Mouse (Mus musculus) cortical plate, adult 2 months (tissue): ENCODE results near the gene Dscam. TPM values are rescaled to one million over a fixed set of nuclear protein-coding genes. Genes with fewer than 3 reads are reported as not detected.

Experiments
- H3K27ac ChIP-seq: fragments of 200-500 bp; 2 replicates; pipeline ENCODE4 v1.5.1; 2012; ENCODE audit warnings: low read length, control low read depth, inconsistent platforms; ENCODE audit not compliant: insufficient read depth
- H3K4me1 ChIP-seq: fragments of 200-500 bp; 2 replicates; pipeline ENCODE4 v1.6.1; 2011; ENCODE audit warnings: low read length; ENCODE audit not compliant: control insufficient read depth, insufficient read depth
- H3K4me3 ChIP-seq: fragments of 200-500 bp; 2 replicates; pipeline ENCODE4 v1.5.1; 2011; ENCODE audit warnings: mild to moderate bottlenecking, low read length, control low read depth; ENCODE audit not compliant: insufficient read depth
- CTCF ChIP-seq: fragments of 200-500 bp; IDR thresholded peaks from 2 replicates; pipeline ENCODE4 v1.5.1; 2011; ENCODE audit warnings: mild to moderate bottlenecking, control low read depth, low read length; ENCODE audit not compliant: insufficient read depth; ENCODE audit errors: extremely low read depth
- POLR2A ChIP-seq: fragments of 200-500 bp; IDR thresholded peaks from 2 replicates; pipeline ENCODE4 v1.6.1; 2011; ENCODE audit warnings: mild to moderate bottlenecking, low read length, control low read depth; ENCODE audit not compliant: insufficient read depth; ENCODE audit errors: extremely low read depth
- polyA plus RNA-seq: library from polyadenylated mRNA; depleted of rRNA; stranded (reverse); fragments of >200 nt; gene quantifications from 2 replicates; pipeline ENCODE4 v1.2.3, GENCODE M21; 2012

Gene Dscam
- polyA plus RNA-seq, 1 experiment, result 20.4 TPM

DNA sequence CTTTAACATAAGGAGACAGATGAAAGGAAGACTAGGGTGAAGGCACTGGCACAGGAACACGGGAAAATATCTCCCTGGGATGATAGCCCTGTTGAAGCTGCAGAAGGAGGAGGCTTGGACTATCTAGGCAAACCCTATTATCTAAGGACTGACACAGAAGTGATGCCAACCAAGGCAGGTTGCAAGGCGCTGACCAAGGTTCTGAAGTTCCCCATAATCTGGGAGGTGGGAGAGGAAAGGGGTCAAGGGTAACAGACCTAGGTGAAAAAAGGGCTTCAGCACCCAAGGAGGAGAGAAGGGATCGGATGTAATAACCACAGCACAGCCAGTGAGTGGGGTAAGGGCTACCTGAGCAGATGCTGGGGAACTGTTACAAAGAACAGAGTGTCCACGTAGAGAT, 458.6 kb downstream of the Dscam start:
- TF ChIP-seq POLR2A (no peak), CTCF (no peak)
- no peaks in the 10 kb centered on the region for H3K4me1 ChIP-seq
- no peak overlapping the region for H3K4me3 ChIP-seq
- no peak overlapping the region for H3K27ac ChIP-seq

GRCm38 (mm10) chr16:96700551-96700950, 470.0 kb downstream of the Dscam start:
- peaks cover 4% of the 10 kb centered on the region for H3K4me1 ChIP-seq
- H3K4me3 ChIP-seq, result no peak overlapping the region
- no peak overlapping the region for H3K27ac ChIP-seq
- TF ChIP-seq POLR2A, result no peak
- TF ChIP-seq CTCF, result no peak

DNA sequence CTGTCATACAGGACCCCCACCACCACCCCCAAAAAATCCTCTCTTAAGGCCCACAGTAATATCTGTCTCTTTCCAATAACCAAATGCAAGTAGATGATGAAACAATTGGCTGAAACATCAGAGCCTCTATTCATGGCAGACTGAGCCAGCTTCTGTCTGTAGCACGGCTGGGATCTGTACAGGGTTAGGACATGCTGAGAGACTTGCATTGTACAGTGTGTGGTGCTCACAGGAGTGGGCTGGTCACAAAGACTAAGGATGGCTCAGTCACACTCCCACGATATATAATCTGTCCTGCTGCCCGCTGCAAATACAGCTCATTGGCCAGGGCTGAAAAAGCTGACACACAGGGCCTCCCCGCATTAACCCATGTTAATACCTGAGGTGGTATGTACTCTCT, 474.7 kb downstream of the Dscam start:
- TF ChIP-seq CTCF (no peak), POLR2A (no peak)
- Histone ChIP-seq H3K27ac (0 out of 2 replicates have a peak overlapping the region, but pooled peaks have one; percentile 12), H3K4me1 (peaks cover 11% of the 10 kb centered on the region), H3K4me3 (no peak overlapping the region)

- 0 out of 2 replicates have a peak overlapping the region, but pooled peaks have one; percentile 45 for H3K27ac ChIP-seq
- TF ChIP-seq POLR2A (no peak), CTCF (no peak)
- H3K4me3 ChIP-seq, result no peak overlapping the region
- peaks cover 16% of the 10 kb centered on the region for H3K4me1 ChIP-seq
These were observed 479.0 kb downstream of the Dscam start for GRCm38 (mm10) chr16:96691576-96691975.

GRCm38 (mm10) chr16:96690052-96690451, 480.5 kb downstream of the Dscam start:
- TF ChIP-seq CTCF, result no peak
- TF ChIP-seq POLR2A, result no peak
- Histone ChIP-seq H3K27ac (no peak overlapping the region), H3K4me1 (peaks cover 12% of the 10 kb centered on the region), H3K4me3 (no peak overlapping the region)

- H3K27ac ChIP-seq, result no peak overlapping the region
- H3K4me3 ChIP-seq, result no peak overlapping the region
- peaks cover 12% of the 10 kb centered on the region for H3K4me1 ChIP-seq
- TF ChIP-seq CTCF (no peak), POLR2A (no peak)
These were observed 481.1 kb downstream of the Dscam start for GRCm38 (mm10) chr16:96689419-96689818.

DNA sequence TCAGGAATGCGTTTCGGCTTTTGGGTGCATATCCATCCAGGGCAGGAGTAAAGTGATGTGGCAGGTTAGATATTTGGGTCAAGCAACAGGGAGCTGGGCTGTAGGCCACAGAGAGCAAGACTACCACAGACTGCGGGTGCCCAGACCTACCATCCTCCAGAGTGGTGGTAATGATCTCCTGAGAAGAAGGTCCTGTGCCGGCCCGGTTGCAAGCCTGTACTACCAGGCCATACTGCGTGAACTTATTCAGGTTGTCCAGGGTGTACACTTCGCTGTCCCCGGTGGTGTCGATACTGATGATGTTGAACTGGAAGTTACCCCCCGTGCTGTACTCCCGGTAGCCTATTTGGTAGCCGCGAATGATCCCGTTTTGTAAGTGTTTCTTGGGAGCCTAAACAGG, 485.5 kb downstream of the Dscam start:
- Histone ChIP-seq H3K4me3 (no peak overlapping the region), H3K4me1 (peaks cover 2% of the 10 kb centered on the region), H3K27ac (no peak overlapping the region)
- TF ChIP-seq CTCF, result no peak
- no peak for TF ChIP-seq POLR2A

DNA sequence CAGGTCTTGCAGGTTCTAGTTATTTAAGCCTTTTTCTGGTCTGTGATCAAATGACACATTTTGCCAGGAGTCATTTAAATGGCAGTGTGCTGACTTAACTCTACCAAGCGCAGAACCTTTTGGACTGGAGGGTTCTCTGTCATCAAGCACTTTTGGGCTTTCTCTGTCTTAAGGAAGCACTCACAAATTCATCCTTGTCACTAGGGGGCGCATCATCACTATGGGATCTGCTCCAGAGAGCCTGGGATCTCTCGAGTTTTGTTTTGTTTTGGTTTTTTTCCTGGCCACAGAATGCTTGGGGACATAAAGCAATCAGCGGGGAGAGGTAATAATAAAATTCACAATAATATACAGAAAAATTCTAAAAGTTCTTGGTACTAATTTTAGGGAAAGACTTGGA, 486.0 kb downstream of the Dscam start:
- H3K27ac ChIP-seq, result no peak overlapping the region
- peaks cover 4% of the 10 kb centered on the region for H3K4me1 ChIP-seq
- no peak overlapping the region for H3K4me3 ChIP-seq
- TF ChIP-seq POLR2A, result no peak
- TF ChIP-seq CTCF, result peak; percentile 70

DNA sequence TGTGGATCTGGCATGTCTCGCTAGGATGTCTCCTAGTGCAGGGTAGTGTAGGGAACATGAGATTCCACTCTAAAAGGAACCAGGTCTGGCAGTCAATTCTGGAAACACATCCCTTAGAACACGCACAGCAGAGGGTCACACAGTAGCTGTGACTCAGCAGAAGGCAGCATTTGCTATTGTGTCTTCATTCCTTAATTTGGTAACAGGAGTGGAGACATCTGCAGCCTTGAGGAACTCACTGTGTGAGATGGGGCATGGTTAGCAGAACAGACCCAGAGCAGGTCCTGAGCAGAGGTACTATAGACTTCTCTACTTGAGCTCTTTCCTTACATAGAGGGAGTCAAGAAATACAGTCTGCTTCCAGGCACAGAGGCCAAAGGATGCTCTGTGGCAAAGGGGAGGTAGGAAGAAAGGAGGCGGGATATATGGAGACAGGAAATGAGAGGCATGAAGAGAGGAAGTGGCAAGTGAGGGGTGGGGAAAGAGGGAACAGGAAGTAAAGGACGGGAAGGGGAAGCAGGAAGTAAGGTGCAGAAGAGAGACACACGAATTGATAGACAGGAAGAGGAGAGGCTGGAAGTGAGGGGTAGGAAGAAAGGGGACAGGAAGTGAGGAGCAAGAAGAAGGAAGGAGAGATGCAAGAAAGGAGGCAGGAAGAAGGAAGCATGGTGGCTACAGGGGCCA, 488.1 kb downstream of the Dscam start:
- Histone ChIP-seq H3K27ac (no peak overlapping the region), H3K4me3 (no peak overlapping the region), H3K4me1 (peaks cover 2% of the 10 kb centered on the region; the same call in 1 of the 2 replicates)
- TF ChIP-seq CTCF (no peak), POLR2A (no peak)

- Histone ChIP-seq H3K4me3 (no peak overlapping the region), H3K4me1 (peaks cover 2% of the 10 kb centered on the region; the same call in 1 of the 2 replicates), H3K27ac (no peak overlapping the region)
- TF ChIP-seq POLR2A (no peak), CTCF (no peak)
These were observed 490.6 kb downstream of the Dscam start for GRCm38 (mm10) chr16:96679981-96680380.
